Mouse (Mus musculus) liver, embryonic 16.5 days (tissue): Measurements from ENCODE around the gene Zfp94. TPM values are rescaled to one million over a fixed set of nuclear protein-coding genes. Genes with fewer than 3 reads are reported as not detected.
"Not testable (repeated sequence)": the region's sequence is repeated elsewhere in the genome, so short reads cannot be mapped to it uniquely, and the experiment has no call there.

Experiments
- ATAC-seq: fragments of 200-750 bp; cut with Nextera tagmentation; 2 replicates; pipeline ENCODE4 v1.8.0; 2017; ENCODE audit warnings: low read depth, mild to moderate bottlenecking, moderate number of reproducible peaks, moderate library complexity
- H3K27ac ChIP-seq: fragments of 300-500 bp; sonication (generic); 2 replicates; pipeline ENCODE4 v1.5.1; 2014; ENCODE audit warnings: mild to moderate bottlenecking, low read length
- H3K27me3 ChIP-seq: fragments of 300-500 bp; sonication (generic); 2 replicates; pipeline ENCODE4 v1.6.1; 2014; ENCODE audit warnings: low read depth, low read length, mixed read lengths; ENCODE audit not compliant: control insufficient read depth, insufficient read depth
- H3K36me3 ChIP-seq: fragments of 300-500 bp; sonication (generic); 2 replicates; pipeline ENCODE4 v1.6.1; 2014; ENCODE audit warnings: mild to moderate bottlenecking; ENCODE audit not compliant: control insufficient read depth, insufficient read depth
- H3K4me1 ChIP-seq: fragments of 300-500 bp; sonication (generic); 2 replicates; pipeline ENCODE4 v1.6.1; 2014; ENCODE audit warnings: low read depth, low read length, mixed read lengths; ENCODE audit not compliant: control insufficient read depth
- H3K4me2 ChIP-seq: fragments of 300-500 bp; sonication (generic); 2 replicates; pipeline ENCODE4 v1.6.1; 2014; ENCODE audit warnings: low read depth, low read length, mixed read lengths
- H3K4me3 ChIP-seq: fragments of 300-500 bp; sonication (generic); 2 replicates; pipeline ENCODE4 v1.5.1; 2014; ENCODE audit warnings: low read depth, mild to moderate bottlenecking, low read length
- H3K9ac ChIP-seq: fragments of 300-500 bp; sonication (generic); 2 replicates; pipeline ENCODE4 v1.6.1; 2014; ENCODE audit warnings: low read depth, low read length
- H3K9me3 ChIP-seq: fragments of 300-500 bp; sonication (generic); replicated peaks from 2 replicates; pipeline ENCODE4 v1.6.1; 2016; ENCODE audit warnings: low read length; ENCODE audit not compliant: control insufficient read depth
- WGBS: fragments of 180-500 bp; shearing (Covaris S2); extraction: QIAGEN DNeasy Blood & Tissue Kit; methylation state at CpG from one replicate; pipeline ENCODE4 v1.1.7; 2014; ENCODE audit not compliant: insufficient replicate concordance; 5-methylcytosine and 5-hydroxymethylcytosine counted together
- polyA plus RNA-seq: library from polyadenylated mRNA; unstranded; fragments of >200 nt; fragmentation: Nextera tagmentation; extraction: Ambion mirVana; gene quantifications from 2 replicates; pipeline ENCODE4 v1.2.1, GENCODE M21; 2015

Zfp94 gene
- polyA plus RNA-seq, 1 experiment from 2014 or later: 1.8 TPM

GRCm38 (mm10) chr7:24288512-24288911 is 28.0 kb downstream of the Zfp94 start:
- Histone ChIP-seq H3K27me3 (no peaks in the 10 kb centered on the region), H3K9ac (no peak overlapping the region), H3K9me3 (no peaks in the 10 kb centered on the region), H3K36me3 (peaks cover 6% of the 10 kb centered on the region), H3K4me3 (no peak overlapping the region), H3K4me1 (no peaks in the 10 kb centered on the region), H3K27ac (no peak overlapping the region), H3K4me2 (no peak overlapping the region)
- 80% methylated on average over 6 of the region's 6 CpGs for WGBS
- no peak for ATAC-seq

DNA sequence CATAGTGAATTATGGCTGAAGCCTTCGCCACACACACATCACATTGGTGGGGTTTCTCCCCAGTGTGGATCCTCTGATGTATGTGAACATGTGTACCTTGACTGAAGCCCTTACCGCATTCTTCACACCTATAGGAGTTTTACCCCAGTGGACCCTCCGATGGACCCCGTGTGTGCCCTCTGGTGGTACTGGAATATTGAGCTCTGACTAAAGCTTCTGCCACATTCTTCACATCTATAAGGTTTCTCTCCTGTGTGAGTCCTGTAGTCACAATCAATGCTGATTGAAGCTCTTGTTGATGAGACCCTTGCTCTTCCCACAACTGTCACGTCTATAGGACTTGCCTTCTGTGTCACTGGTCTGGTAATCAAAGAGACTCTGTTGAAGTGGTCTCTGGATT is 28.8 kb downstream of the Zfp94 start:
- no peaks in the 10 kb centered on the region for H3K27me3 ChIP-seq
- no peaks in the 10 kb centered on the region for H3K9me3 ChIP-seq
- H3K4me3 ChIP-seq: no peak overlapping the region
- 67% methylated on average over 5 of the region's 5 CpGs for WGBS
- no peak overlapping the region for H3K4me2 ChIP-seq
- ATAC-seq: no peak
- H3K4me1 ChIP-seq: no peaks in the 10 kb centered on the region
- H3K36me3 ChIP-seq: peaks cover 6% of the 10 kb centered on the region
- no peak overlapping the region for H3K9ac ChIP-seq
- H3K27ac ChIP-seq: no peak overlapping the region

GRCm38 (mm10) chr7:24286916-24287315 is 29.6 kb downstream of the Zfp94 start:
- no peak overlapping the region for H3K27ac ChIP-seq
- H3K36me3 ChIP-seq: peaks cover under 1% of the 10 kb centered on the region; the same call in 1 of the 2 replicates
- ATAC-seq: no peak
- H3K4me2 ChIP-seq: no peak overlapping the region
- 51% methylated on average over 4 of the region's 4 CpGs for WGBS
- H3K27me3 ChIP-seq: no peaks in the 10 kb centered on the region
- H3K9me3 ChIP-seq: no peaks in the 10 kb centered on the region
- no peaks in the 10 kb centered on the region for H3K4me1 ChIP-seq
- H3K4me3 ChIP-seq: no peak overlapping the region
- H3K9ac ChIP-seq: no peak overlapping the region

- 39% methylated on average over 4 of the region's 4 CpGs for WGBS
Observed at GRCm38 (mm10) chr7:24286090-24286489, 30.4 kb downstream of the Zfp94 start.

GRCm38 (mm10) chr7:24280858-24281145 is 35.7 kb downstream of the Zfp94 start:
- H3K9ac ChIP-seq: no peak overlapping the region
- no peak for ATAC-seq
- 53% methylated on average over 4 of the region's 4 CpGs for WGBS
- H3K4me2 ChIP-seq: no peak overlapping the region
- no peak overlapping the region for H3K27ac ChIP-seq
- H3K27me3 ChIP-seq: no peaks in the 10 kb centered on the region
- no peaks in the 10 kb centered on the region for H3K36me3 ChIP-seq
- H3K9me3 ChIP-seq: no peaks in the 10 kb centered on the region
- H3K4me3 ChIP-seq: no peak overlapping the region
- no peaks in the 10 kb centered on the region for H3K4me1 ChIP-seq

More at GRCm38 (mm10) chr7:24286090-24286489, 30.4 kb downstream of the Zfp94 start:
- Histone ChIP-seq H3K9ac (no peak overlapping the region), H3K27me3 (no peaks in the 10 kb centered on the region), H3K4me2 (no peak overlapping the region), H3K27ac (no peak overlapping the region), H3K4me3 (no peak overlapping the region), H3K36me3 (no peaks in the 10 kb centered on the region; the same call in 1 of the 2 replicates), H3K4me1 (no peaks in the 10 kb centered on the region), H3K9me3 (no peaks in the 10 kb centered on the region)
- no peak for ATAC-seq

DNA sequence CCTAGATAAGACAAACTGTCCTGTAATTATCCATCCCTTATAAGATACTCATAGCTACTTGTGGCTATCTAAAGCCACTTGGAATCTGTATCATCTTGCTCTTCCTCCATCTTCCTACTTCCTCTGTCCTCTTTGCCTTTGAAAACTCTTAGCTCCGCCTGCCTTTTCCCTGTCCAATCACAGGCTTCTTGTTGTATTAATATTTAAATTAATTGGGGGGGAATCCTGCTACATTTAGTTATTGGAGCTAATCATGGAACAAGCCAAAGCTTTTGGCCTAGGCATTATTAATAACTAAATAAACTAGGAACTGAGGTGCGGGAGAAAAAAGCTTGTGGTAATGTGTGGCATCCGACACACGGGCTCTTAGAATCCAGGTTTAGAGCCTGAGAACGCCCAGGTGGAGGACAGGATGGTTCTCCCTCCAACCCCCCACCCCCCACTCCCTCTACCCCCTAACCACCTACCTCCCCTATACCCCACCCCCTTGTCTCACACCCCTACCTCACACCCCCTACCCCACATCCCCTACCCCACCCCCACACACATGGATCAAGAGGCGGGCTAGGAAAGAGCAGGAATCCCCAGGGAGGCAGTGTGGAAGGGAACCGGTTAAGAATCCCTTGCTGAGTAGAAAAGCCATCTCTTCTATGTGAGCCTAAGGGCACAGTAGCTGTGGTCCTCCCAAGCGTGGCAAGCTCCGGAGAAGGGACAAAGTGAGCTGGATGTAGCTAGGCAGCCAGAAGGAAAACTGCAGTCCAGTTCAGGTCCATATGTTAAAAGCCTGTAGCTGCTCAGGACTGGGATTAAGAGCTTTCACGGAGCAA is 36.2 kb downstream of the Zfp94 start:
- H3K4me2 ChIP-seq: no peak overlapping the region
- H3K4me3 ChIP-seq: no peak overlapping the region
- no peaks in the 10 kb centered on the region; the same call in 1 of the 2 replicates for H3K36me3 ChIP-seq
- no peaks in the 10 kb centered on the region for H3K27me3 ChIP-seq
- no peaks in the 10 kb centered on the region for H3K4me1 ChIP-seq
- H3K9me3 ChIP-seq: no peaks in the 10 kb centered on the region
- no peak overlapping the region for H3K9ac ChIP-seq
- no peak for ATAC-seq
- 50% methylated on average over 10 of the region's 10 CpGs for WGBS
- no peak overlapping the region for H3K27ac ChIP-seq

DNA sequence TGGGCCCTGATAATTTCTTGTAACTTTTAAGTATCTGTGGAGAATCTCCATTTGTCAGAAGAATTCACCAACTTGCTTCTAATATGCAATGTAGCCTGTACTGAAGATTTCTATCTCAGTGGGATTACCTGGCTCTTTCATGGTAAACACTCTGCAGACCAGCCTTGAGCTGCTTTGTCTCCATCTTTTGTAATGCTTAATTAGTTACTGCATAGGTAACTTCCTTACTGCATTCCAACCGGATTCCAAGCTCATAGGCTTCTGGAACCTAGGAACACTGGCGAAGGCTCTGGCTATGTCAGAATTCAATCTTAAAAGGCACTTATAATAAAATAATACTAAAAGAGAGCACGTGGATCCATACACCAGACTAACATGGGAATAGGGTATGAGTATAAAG is 37.7 kb downstream of the Zfp94 start:
- not testable (repeated sequence) for H3K4me1 ChIP-seq, H3K27ac ChIP-seq, H3K27me3 ChIP-seq, H3K9me3 ChIP-seq, H3K9ac ChIP-seq, ATAC-seq, H3K4me2 ChIP-seq, H3K36me3 ChIP-seq, H3K4me3 ChIP-seq
- 62% methylated on average over 3 of the region's 3 CpGs for WGBS

GRCm38 (mm10) chr7:24274456-24274855 is 42.0 kb downstream of the Zfp94 start:
- WGBS: 64% methylated on average over 4 of the region's 4 CpGs
- H3K36me3 ChIP-seq: peaks cover 4% of the 10 kb centered on the region; the same call in 1 of the 2 replicates
- H3K4me3 ChIP-seq: no peak overlapping the region
- no peaks in the 10 kb centered on the region for H3K27me3 ChIP-seq
- no peak overlapping the region for H3K9ac ChIP-seq
- no peaks in the 10 kb centered on the region for H3K9me3 ChIP-seq
- no peak for ATAC-seq
- H3K27ac ChIP-seq: no peak overlapping the region
- no peaks in the 10 kb centered on the region for H3K4me1 ChIP-seq
- no peak overlapping the region for H3K4me2 ChIP-seq

DNA sequence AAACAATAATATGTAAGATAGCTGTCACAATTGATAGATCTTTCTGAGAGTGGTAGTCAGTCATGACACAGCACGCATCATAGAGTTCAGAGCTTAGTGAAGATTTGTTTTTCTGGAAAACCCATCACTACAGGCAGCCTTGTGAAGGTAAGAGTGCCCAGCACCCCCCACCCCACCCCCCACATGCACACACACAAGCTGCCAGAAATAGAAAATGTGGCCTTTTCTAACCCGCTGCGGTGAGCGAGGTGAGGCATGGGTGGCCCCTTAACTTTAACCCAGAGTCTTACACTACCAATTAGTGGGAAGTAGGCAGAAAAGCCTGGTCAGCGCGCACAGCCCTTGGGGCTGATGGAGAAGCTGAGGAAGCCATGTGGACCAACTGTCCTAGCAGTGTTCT is 45.3 kb downstream of the Zfp94 start:
- H3K36me3 ChIP-seq: peaks cover 4% of the 10 kb centered on the region; the same call in 1 of the 2 replicates
- H3K9me3 ChIP-seq: no peaks in the 10 kb centered on the region
- no peaks in the 10 kb centered on the region for H3K27me3 ChIP-seq
- no peak overlapping the region for H3K27ac ChIP-seq
- H3K4me3 ChIP-seq: no peak overlapping the region
- WGBS: 82% methylated on average over 6 of the region's 6 CpGs
- H3K9ac ChIP-seq: no peak overlapping the region
- H3K4me2 ChIP-seq: no peak overlapping the region
- ATAC-seq: no peak
- no peaks in the 10 kb centered on the region for H3K4me1 ChIP-seq
